Mouse (Mus musculus): ENCODE results near the gene Calml4. TPM values are rescaled to one million over a fixed set of nuclear protein-coding genes. Genes with fewer than 3 reads are reported as not detected.
"Not testable (repeated sequence)": the region's sequence is repeated elsewhere in the genome, so short reads cannot be mapped to it uniquely, and the experiment has no call there.

Gene Calml4
- polyA plus RNA-seq, 1 experiment: 12.6 TPM

GRCm38 (mm10) chr9:62817099-62817571 lies 40.7 kb upstream of the Calml4 start:
- 33% methylated on average over 12 of the region's 12 CpGs for WGBS
- no peak overlapping the region for H3K27ac ChIP-seq (ENCODE audit: control insufficient read depth, insufficient read depth, low read depth, low read length, poor library complexity)
- H3K4me3 ChIP-seq (replicated peaks; ENCODE audit: control insufficient read depth, low read depth, low read length): no peak overlapping the region
- H3K4me1 ChIP-seq (ENCODE audit: control insufficient read depth, insufficient read depth, low read length): no peaks in the 10 kb centered on the region
- TF ChIP-seq POLR2A (IDR thresholded peaks at IDR 0.05; ENCODE audit: borderline replicate concordance, control insufficient read depth, low read depth, low read length) (no peak), CTCF (IDR thresholded peaks at IDR 0.05; ENCODE audit: control insufficient read depth, insufficient read depth, low read length) (no peak)

DNA sequence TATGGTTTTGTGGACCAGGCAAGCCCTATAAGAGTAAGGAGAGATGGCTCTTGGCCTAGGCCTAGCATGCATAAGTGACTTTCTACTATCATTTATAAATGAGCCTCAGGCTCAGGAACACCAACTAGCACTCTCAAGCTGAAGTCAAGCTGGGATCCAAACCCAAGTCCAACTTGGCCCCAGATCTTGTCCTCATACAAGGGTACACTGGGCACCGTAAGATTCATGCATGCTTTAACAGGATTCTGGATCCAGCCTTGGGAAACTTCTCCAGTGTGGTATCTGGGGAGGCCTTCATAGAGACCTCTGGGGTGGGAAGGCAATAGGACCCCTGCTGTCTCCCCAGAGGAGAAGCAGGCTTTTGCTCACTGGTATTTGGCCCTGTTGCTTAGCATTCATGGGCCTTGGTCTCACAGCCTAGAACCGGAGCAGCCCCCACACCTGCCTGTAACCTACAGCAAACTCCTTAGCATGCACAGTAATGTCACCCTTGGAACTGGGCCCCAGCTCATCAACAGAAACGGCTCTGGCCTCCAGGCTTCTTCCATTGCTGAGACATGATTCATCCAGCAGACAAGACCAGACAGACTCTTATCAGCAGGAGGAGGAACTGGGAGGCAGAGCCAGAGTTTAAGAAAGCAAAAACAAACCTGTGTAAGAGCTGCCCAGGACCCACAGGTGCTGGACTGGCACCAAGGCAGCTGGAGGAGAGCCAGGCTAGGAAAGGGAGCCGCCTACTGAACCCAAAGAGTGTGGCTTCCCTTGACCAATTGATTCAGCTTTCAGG lies 39.9 kb upstream of the Calml4 start:
- Histone ChIP-seq H3K4me3 (replicated peaks; ENCODE audit: control insufficient read depth, low read depth, low read length) (no peak overlapping the region), H3K4me1 (ENCODE audit: control insufficient read depth, insufficient read depth, low read length) (no peaks in the 10 kb centered on the region), H3K27ac (ENCODE audit: control insufficient read depth, insufficient read depth, low read depth, low read length, poor library complexity) (no peak overlapping the region)
- TF ChIP-seq POLR2A (IDR thresholded peaks at IDR 0.05; ENCODE audit: borderline replicate concordance, control insufficient read depth, low read depth, low read length) (no peak), CTCF (IDR thresholded peaks at IDR 0.05; ENCODE audit: control insufficient read depth, insufficient read depth, low read length) (no peak)
- WGBS: 74% methylated on average over 4 of the region's 4 CpGs

GRCm38 (mm10) chr9:62819494-62819893 lies 38.4 kb upstream of the Calml4 start:
- TF ChIP-seq CTCF (IDR thresholded peaks at IDR 0.05; ENCODE audit: control insufficient read depth, insufficient read depth, low read length): no peak
- no peak for TF ChIP-seq POLR2A (IDR thresholded peaks at IDR 0.05; ENCODE audit: borderline replicate concordance, control insufficient read depth, low read depth, low read length)
- WGBS: 57% methylated on average over 3 of the region's 3 CpGs
- H3K4me1 ChIP-seq (ENCODE audit: control insufficient read depth, insufficient read depth, low read length): no peaks in the 10 kb centered on the region
- no peak overlapping the region for H3K4me3 ChIP-seq (replicated peaks; ENCODE audit: control insufficient read depth, low read depth, low read length)
- no peak overlapping the region for H3K27ac ChIP-seq (ENCODE audit: control insufficient read depth, insufficient read depth, low read depth, low read length, poor library complexity)

DNA sequence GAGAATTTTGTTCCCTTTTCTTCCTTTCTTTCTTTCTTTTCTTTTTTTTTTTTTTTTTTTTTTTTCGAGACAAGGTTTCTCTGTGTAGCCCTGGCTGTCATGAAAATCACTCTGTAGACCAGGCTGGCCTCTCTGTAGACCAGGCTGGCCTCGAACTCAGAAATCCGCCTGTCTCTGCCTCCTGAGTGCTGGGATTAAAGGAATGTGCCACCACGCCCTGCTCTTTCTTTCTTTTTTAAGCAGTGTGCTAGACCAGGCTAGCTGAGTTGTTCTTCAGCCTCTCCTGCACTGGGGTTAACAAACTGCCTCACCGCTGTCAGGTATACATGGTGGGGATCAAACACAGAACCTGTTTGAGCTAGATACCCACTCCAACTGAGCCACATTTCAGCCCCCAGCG lies 38.0 kb upstream of the Calml4 start:
- 78% methylated on average over 6 of the region's 6 CpGs for WGBS
- not testable (repeated sequence) for H3K4me3 ChIP-seq (replicated peaks; ENCODE audit: control insufficient read depth, low read depth, low read length); H3K4me1 ChIP-seq (ENCODE audit: control insufficient read depth, insufficient read depth, low read length); H3K27ac ChIP-seq (ENCODE audit: control insufficient read depth, insufficient read depth, low read depth, low read length, poor library complexity)

DNA sequence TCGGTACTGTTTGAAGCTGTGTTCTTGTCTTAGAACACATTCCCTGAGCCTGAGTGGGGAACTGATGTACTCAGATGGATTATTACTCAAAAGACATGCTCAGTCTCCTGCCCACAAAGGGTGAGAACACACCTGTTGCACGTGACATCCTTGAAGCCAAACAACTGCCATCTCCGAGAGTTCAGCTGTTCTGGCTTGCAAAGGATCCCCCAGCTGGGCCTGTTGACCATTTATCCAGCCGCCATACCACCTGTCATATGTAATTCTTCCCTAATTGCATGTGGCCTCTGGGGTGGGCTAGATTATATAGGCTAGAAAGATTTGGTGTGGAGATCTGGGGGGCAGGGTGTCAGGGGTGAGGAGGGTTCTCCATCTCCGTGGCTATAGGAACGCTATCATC lies 37.1 kb upstream of the Calml4 start:
- Histone ChIP-seq H3K27ac (ENCODE audit: control insufficient read depth, insufficient read depth, low read depth, low read length, poor library complexity) (no peak overlapping the region), H3K4me1 (ENCODE audit: control insufficient read depth, insufficient read depth, low read length) (no peaks in the 10 kb centered on the region), H3K4me3 (replicated peaks; ENCODE audit: control insufficient read depth, low read depth, low read length) (no peak overlapping the region)
- TF ChIP-seq CTCF (IDR thresholded peaks at IDR 0.05; ENCODE audit: control insufficient read depth, insufficient read depth, low read length) (no peak), POLR2A (IDR thresholded peaks at IDR 0.05; ENCODE audit: borderline replicate concordance, control insufficient read depth, low read depth, low read length) (no peak)
- WGBS: 82% methylated on average over 6 of the region's 6 CpGs

DNA sequence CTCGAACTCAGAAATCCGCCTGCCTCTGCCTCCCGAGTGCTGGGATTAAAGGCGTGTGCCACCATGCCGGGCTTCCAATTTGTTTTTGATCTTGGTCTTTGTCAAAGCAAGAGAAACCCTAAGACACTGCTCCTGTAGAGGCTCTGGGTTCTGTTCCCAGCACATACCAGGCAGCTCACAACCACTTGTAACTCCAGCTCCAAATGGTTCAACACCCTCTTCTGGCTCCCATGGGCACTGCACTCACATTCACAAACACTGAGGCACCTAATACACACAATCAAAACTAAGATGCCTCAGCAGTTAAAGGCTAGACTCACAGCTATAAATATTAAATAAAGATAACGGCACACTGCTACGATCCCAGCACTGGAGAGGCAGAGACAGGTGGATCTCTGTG lies 36.1 kb upstream of the Calml4 start:
- no peak overlapping the region for H3K27ac ChIP-seq (ENCODE audit: control insufficient read depth, insufficient read depth, low read depth, low read length, poor library complexity)
- no peaks in the 10 kb centered on the region for H3K4me1 ChIP-seq (ENCODE audit: control insufficient read depth, insufficient read depth, low read length)
- no peak for TF ChIP-seq CTCF (IDR thresholded peaks at IDR 0.05; ENCODE audit: control insufficient read depth, insufficient read depth, low read length)
- no peak for TF ChIP-seq POLR2A (IDR thresholded peaks at IDR 0.05; ENCODE audit: borderline replicate concordance, control insufficient read depth, low read depth, low read length)
- H3K4me3 ChIP-seq (replicated peaks; ENCODE audit: control insufficient read depth, low read depth, low read length): no peak overlapping the region
- 87% methylated on average over 7 of the region's 7 CpGs for WGBS

GRCm38 (mm10) chr9:62825791-62826393 lies 32.0 kb upstream of the Calml4 start:
- Histone ChIP-seq H3K4me3 (replicated peaks; ENCODE audit: control insufficient read depth, low read depth, low read length) (no peak overlapping the region), H3K27ac (ENCODE audit: control insufficient read depth, insufficient read depth, low read depth, low read length, poor library complexity) (no peak overlapping the region), H3K4me1 (ENCODE audit: control insufficient read depth, insufficient read depth, low read length) (no peaks in the 10 kb centered on the region)
- TF ChIP-seq CTCF (IDR thresholded peaks at IDR 0.05; ENCODE audit: control insufficient read depth, insufficient read depth, low read length): no peak
- no peak for TF ChIP-seq POLR2A (IDR thresholded peaks at IDR 0.05; ENCODE audit: borderline replicate concordance, control insufficient read depth, low read depth, low read length)
- 65% methylated on average over 9 of the region's 9 CpGs for WGBS

DNA sequence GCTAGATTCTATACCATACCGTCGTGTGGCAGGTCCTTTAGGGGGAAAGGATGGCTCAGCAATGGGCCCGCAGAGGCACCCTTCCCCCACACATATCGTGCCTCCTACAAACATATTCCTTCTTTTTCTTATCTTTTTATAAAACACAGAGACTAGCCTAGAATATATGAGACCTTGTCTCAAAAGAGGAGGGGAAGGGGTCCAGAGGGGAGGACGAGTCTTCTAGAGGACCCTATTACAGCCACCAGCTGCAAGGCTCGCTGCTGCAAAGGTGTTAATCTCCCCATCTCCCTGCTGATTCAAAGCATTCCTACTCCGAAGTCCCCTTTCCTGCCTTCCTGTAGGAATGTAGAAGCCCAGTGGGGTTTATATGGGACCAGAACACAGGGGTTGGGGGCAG lies 31.4 kb upstream of the Calml4 start:
- H3K27ac ChIP-seq (ENCODE audit: control insufficient read depth, insufficient read depth, low read depth, low read length, poor library complexity): no peak overlapping the region
- no peak overlapping the region for H3K4me3 ChIP-seq (replicated peaks; ENCODE audit: control insufficient read depth, low read depth, low read length)
- WGBS: 68% methylated on average over 7 of the region's 7 CpGs
- no peak for TF ChIP-seq CTCF (IDR thresholded peaks at IDR 0.05; ENCODE audit: control insufficient read depth, insufficient read depth, low read length)
- no peak for TF ChIP-seq POLR2A (IDR thresholded peaks at IDR 0.05; ENCODE audit: borderline replicate concordance, control insufficient read depth, low read depth, low read length)
- H3K4me1 ChIP-seq (ENCODE audit: control insufficient read depth, insufficient read depth, low read length): no peaks in the 10 kb centered on the region

Data from bone marrow, adult 2 months (tissue).